Mouse (Mus musculus) cerebellum, adult 2 months (tissue): ENCODE measurements at regions not wholly inside any gene's neighbourhood (a gene's known extent, or its start where the extent isn't known, plus 50 kb on each side); places are given as distances from the start of the nearest gene placed in this dataset.

Experiments
- CTCF ChIP-seq: fragments of 200-500 bp; IDR thresholded peaks from 2 replicates; pipeline ENCODE4 v1.5.1; 2011; ENCODE audit warnings: low read depth, mild to moderate bottlenecking, control low read depth, low read length, moderate library complexity, borderline replicate concordance; ENCODE audit not compliant: insufficient read depth
- POLR2A ChIP-seq: fragments of 200-500 bp; IDR thresholded peaks from 2 replicates; pipeline ENCODE4 v1.6.1; 2011; ENCODE audit warnings: low read length, control low read depth, borderline replicate concordance; ENCODE audit not compliant: insufficient read depth

DNA sequence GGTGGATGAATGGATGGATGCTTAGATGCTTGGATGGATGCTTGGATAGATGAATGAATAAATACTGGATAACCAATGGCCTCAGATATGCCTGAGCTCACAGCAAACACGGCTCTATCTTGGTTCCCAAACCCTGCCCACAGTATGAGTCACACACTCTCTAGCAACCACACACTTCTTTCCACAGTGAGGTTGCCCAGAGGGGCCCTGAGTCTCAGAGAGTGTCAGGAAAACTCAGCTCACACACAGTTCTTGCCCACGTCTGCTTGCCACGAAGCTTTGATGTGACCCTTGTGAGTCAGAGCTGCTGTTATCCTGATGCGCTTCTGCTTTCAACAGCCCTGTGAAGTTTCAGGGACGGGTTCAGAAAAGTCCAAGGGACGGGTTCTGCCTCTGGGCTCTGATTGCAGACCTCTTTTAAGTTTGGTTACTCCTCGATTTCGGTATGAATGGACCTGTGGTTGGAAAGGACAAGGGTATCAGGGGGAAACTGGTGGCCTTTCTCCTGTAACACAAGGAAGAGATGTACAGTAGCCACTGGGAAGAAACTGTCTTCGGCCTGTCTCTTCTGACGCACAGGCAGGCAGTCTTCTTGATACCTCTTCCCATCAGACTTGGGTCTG lies 250.2 kb downstream of the Rplp1 start:
- no peak for TF ChIP-seq CTCF
- TF ChIP-seq POLR2A: no peak
